Mouse (Mus musculus) lung, postnatal 36 days (tissue): Measurements from ENCODE around the gene Obp1a.

ENCODE experiments used
- DNase-seq: peaks from one replicate; pipeline ENCODE4 v3.0.0; 2022; ENCODE audit warnings: mixed read lengths

Obp1a gene

DNA sequence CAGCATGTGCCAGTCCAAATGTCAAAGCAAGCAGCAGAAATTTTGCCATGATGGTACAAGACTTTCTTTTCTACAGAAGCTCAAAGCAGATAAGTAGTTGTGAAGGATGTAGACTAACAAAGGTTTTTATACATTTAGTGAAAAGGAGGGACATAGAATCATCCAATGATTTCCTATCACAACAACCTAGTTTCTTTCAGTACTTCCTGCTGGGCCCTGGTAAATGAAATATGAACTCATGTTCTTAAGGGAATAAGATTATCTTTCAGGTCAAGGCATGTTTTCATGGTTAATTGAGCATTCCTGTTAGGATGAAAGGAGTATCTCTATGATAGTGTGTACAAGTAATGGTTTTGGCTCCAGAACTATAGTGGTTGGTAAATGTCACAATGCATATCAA, at the start of gene Obp1a:
Gene Obp1a (minus strand): TSS at position 101 of the 400 bp plus-strand sequence.
- no peak for DNase-seq

DNA sequence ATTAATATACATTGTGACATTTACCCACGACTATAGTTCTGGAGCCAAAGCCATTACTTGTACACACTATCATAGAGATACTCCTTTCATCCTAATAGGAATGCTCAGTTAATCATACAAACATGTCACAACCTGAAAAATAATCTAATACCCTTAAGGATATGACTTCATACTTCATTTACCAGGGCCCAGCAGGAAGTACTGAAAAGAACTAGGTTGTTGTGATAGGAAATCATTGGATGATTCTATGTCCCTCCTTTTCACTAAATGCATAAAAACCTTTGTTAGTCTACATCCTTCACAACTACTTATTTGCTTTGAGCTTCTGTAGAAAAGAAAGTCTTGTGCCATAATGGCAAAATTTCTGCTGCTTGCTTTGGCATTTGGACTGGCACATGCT, 34.0 kb upstream of the Obp1a start, which contains the start of gene Gm5938:
Gene Gm5938 (plus strand): TSS at position 301 of the 400 bp plus-strand sequence.
- no peak for DNase-seq
